Mouse (Mus musculus) spleen, adult 18-20 months (tissue): Measurements from ENCODE around the gene Gipc3.
A peak's percentile ranks its signal among the peaks of the same experiment; 100 is the strongest.

Experiments used
- DNase-seq, 2 experiments: peaks; one replicate each; pipeline ENCODE4 v3.0.0; 2022; ENCODE audit warnings: mixed read lengths in 2 of 2

Gipc3 gene

DNA sequence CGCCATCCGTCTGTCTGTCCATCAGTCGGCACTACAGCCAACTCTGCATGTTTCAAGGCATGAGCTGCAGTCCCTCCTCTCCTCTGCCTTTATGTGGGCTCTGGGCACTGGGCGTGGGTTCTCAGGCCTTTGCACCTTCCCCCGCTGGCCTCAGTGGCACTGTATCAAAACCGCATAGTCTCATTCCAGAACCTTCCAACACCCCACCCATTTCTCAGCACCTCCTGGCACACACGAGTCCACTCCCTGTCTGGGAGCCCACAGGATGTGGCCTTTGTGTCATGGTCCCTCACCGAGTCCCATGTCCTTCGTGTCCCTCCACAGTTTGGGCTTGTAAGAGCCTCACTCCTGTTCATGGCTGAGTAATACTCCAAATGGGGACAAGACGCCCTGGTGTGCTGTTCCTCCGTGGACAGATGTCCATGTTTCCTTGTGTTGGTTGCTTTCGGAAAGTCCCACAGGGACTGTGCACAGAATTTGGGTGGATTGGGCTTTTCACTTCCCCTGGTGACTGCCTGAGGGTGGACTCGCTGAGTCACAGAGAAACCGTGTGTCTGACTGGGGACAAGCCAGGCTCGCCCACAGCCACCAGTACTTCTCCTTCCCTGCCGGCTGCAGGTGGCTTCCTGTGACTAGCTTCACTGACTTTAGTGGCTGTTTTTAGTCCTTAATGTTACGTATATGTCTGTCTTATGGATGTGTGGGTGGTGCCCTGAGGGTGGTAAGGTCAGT, 44.5 kb downstream of the Gipc3 start:
- DNase-seq: peak; percentile 58 to 70

DNA sequence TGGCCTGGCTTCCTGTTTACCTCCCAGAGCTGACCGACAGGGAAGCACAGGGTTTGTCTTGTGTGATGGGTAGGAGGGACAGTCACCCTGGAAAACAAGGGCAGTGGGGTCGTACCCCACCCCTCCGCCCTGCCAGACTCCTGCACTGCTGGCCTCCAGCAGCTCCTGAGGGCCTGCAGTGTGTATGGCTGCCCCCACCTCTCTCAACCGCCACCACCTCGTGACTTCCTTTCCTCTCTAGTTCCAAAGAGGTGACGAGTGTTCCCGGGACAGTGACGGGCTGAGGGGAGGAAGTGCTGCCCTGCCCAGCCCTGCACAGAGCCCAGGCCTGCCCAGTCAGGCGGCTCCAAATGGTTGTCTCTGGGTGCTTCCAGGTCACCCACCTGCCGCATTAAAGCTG, 45.2 kb downstream of the Gipc3 start:
- DNase-seq: peak; percentile 60 to 66

DNA sequence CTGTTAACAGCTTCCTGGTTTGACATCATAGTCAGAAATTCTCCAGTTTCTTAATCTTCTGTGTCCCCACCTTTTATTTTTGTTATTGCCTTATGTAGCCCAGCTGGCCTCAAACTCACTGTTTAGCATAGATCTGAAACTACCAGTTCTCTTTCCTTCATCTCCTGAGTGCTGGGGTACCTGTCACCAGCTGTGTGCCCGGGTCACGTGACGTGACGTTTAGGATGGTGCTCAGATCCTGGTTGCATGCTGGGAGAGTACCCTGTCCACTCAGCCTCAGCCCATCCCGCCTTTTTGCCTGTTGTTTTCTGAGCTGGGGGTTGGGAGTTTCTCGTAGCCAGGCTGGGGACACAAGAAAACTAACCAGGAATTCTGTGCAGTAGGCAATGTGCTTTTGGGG, 45.8 kb downstream of the Gipc3 start:
- no peak for DNase-seq

DNA sequence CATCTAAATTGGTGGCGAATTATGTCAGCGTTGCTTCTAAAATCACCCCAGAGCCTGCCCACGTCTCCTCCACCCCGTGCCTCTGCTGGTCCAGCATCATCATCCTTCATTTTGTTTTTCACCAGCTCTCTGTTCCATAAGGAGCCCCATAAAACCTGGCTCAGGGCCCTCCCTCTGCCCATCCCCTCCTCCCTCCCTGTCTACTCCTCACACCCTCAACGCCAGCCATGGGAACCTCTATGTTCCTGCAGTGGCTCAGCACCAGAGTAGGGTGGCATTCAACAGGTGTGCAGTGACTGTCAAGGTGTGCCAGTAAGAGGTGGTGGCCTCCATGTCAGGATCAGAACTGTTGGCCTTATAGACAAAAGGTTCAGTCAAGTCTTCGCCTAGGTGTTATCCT, 47.9 kb downstream of the Gipc3 start:
- DNase-seq: no peak

DNA sequence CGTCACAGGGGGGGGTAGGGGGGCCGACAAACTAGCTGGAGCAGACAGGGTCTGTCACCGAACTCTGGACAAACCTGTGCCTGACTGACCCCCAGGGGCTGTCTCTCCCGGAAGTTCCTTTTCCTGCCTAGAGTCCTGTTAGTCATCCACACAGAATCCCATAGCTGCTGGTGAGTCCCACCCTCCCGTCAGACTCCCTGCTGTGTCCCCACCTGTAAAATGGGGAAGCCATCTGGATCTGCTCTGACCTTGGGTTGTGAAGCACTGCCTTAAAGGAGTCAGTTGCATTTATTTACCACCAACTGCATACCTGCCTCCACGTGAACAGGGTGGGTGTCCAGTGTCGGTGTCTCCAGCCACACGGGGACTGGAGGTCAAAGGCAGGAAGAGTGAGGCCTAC, 48.6 kb downstream of the Gipc3 start:
- DNase-seq: no peak

DNA sequence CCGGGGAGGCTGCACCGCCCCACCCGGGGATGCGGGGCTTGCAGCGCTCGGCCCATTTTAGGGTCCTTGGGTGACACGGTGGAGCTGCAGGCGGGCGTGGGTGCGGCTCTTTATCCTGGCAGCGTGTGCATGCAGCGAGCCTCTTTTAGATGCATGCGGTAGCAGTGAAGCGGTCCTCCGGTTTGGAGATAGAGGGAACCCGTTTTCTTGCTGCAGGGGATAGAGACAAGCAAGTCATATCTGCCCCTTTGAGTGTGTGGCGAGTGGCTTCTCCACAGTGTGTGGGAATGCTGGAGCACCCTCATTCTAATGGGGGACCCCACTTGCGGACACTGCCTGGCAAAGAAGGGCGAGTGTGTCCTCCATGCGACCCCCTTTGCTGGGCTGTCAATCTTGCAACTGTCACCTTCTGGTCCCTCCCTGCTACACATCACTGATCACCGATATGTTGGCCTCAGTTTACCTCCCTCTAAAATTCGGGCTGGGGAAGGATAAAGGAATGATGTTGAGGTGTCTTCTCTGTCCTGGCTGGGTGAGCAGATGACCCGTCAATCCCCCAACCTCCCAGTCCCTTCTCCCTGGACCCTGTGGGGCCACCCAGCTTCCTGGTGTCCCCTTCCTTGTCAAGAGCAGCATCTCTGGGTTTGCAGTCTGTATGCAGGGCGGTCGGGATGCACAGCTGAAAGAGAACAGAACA, 49.6 kb downstream of the Gipc3 start:
- DNase-seq: no peak

DNA sequence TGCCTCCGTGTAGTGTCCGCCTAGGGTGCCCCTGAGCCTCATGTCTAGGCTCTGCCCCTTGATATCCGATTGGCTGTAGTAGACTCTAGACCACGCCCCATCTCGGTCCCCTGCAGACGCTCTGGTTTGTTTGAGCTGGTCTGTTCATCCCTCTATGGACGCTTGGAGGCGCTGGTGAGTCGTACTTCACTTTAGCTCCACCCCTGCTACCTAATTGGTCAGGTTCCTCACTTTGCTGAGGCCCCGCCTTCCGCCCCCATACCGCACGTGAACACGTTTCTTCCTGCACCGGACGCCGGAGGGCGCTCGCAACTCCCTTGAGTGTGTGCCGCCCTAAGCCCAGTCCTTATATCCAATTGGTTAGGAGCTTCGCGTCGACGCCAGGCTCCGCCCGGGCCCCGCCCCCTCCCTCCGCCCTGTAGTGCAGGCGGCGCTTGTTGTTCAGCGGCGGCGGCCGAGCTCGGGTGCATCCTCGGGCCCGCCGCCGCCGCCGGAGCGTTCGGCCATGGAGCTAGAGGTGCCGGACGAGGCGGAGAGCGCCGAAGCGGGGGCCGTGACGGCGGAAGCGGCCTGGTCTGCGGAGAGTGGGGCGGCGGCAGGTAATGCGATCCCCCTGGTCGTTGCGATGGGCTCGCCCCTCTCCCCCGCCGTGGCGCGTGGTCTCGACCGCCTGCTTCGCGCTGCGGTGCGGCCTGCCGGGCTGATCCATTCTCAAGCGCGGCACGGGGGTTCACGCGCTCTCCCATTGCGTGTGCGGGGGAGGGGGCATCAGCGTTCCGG, 50.3 kb downstream of the Gipc3 start, which contains the start of gene Pip5k1c:
Pip5k1c (plus strand) TSS at position 410 of the 780 bp plus-strand sequence.
- peak; percentile 99 to 100 for DNase-seq

DNA sequence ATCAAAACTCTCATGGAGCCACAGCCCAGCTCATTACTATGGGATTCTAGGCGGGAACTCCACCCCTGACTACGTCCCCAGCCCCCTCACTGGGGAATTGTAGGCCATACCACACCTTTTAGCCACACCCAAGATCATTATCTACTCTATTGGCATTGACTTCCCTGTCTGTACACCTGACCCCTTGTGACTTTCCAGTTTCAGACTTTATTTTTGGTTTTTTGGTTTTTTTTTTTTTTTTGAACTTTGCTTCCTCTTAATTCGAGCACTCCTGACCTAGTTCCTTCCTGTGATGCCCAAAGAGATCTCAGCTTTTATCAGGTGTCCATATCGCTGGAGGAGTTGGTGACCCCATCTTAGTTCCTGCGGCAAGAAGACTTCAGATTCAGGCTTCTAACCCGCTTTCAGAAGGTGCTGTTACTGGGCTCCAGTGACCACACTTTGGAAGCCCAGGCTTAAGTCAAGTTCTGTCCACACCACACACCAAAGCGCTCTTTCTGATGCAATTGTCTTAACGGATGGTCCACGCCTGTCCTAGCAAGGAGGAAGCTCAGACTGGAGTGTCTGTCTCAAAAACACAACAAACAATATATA, 51.5 kb downstream of the Gipc3 start, which contains the start of gene Tjp3:
Tjp3 (minus strand) TSS at position 71 of the 594 bp plus-strand sequence.
- no peak for DNase-seq

DNA sequence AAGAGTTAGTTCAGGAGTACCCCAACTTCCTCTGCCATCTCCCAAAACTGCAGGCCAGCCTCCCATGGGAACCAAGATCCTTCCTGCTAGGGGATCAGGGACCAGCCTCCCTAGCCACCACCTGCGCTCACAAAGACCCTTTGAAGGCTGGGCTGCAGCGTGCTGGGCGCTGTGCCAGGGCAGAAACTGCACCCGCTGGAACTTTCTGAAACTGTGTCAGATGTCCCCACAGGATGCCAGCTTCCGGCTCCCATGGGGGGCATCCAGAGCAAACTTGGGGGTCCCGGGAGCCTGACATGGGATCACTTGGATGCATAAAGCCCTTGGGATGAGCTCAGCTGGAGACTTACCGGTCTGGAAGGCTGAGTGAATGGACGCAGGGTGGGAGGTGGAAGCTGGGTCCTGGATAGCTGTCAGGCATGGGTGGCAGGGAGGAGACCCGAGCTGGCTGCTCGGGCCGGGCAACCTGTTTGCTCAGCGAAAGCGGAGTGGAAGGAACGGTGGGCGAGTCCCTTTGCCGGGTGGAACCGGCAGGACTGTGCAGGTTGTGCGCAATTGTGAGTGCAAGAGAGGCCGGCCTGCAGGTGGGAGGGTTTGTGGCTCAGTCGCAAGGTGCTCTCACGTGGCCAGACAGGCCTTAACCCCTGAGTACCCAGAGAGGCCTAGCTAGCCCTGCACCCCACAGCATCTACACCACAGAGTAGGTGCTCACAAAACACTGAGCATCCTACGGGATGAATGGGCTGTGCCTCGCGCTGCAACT, 52.2 kb downstream of the Gipc3 start:
- DNase-seq: no peak

DNA sequence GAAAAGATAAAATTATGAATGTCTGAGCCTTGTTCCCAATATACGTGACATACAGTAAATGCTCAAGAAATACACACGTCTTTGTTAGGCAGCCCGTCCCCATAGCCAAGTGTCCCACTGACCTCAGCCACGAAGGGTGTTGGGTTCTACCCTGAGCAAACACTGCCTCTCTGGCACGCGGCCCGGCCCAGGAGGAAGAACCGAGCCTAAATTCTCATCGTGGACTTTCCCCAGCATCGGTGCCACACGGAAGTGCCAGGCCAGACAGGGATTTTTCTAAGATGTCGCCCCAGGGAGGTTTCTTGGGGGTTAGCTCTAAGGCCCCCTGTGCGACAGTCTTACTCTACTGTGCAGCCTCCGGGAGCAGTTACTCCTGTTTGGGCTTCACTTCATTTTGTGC, 53.3 kb downstream of the Gipc3 start:
- no peak for DNase-seq

DNA sequence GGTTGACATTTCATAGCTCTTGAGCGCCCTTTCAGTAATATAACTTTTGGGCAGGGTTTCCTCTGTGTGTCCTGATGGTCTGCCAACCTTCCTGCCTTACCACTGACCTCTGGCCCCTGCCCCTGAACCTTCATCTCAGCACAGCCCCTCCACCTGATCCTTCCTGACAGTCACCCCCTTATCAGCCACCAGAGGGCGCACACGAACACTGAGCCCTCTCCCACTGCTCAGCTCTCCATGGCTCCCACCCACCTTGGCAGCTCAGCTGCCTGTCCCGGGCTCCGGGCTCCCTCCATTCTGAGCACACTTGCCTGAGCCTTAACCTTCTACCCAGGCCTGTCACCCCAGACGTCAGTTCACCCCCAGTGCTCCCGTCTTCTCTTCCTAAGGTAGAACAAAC, 53.8 kb downstream of the Gipc3 start:
- DNase-seq: peak; percentile 41 to 68

DNA sequence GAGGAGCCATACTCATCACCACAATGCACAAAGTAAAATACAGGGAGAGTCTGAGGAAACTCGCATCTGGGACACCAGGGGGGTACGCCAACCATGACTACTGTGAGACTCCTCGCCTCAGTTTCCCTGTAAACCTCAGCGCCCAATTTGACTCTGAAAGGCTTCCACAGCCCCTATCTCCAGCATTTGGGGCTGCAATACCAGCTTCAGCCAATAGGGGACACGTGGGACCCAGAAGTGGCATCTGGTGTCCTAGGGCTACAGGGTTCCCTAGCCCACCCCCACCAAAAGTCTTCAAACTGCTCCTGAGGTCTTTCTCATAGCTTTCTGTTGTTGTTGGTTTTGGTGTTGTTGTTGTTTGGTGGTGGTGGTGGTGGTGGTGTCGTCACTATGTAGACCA, 54.5 kb downstream of the Gipc3 start:
- peak in 1 of 2 experiments; percentile 58 for DNase-seq

DNA sequence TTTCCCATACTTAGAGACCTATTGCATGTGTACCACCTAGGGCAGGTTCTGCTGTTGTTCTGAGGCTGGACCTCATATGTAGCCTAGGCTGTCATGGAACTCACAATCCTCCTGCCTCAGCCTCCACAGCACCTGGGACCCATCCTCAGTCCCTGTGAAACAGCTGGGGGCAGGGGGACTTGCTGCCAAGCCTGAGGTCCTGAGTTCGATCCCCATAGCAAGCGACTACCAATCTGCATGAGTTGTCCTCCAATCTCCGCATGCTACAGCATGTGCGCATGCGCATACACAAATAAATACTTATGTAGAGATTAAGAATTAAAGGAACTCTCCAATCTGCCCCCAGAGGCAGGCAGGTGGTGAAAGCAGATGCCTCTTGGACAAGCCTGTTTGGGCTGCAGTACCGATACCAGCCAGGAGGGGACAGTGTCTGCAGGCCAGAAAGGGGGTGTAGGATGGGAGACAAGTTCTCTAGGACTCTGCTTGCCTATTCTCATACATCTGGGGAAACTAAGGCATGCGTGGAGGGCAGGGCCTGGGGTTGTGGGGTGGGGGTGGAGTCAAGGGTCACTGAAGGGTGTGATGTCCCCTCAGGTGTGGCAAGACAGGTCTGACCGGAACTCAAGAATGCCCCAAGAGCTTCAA, 55.4 kb downstream of the Gipc3 start:
- DNase-seq: peak; percentile 55 to 72

DNA sequence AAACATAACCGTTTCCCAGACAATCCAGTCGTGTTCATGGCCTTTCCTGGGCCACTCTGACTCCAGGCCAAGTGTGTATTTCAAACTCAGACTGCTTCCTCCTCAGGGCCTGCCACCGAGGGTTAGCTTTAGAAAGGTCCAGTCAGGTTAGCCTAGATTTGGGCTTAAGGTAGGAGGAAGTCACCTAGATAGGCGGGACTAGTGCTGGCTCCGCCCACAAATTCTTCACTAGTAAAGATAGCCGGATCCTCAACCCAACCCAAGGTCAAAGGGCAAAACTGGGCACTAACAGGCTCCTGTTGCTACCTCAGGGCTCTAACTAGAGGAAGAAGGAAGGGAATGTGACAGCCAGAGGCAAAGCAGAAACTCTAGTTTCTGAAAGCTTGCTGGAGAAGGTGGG, 56.5 kb downstream of the Gipc3 start:
- DNase-seq: no peak

DNA sequence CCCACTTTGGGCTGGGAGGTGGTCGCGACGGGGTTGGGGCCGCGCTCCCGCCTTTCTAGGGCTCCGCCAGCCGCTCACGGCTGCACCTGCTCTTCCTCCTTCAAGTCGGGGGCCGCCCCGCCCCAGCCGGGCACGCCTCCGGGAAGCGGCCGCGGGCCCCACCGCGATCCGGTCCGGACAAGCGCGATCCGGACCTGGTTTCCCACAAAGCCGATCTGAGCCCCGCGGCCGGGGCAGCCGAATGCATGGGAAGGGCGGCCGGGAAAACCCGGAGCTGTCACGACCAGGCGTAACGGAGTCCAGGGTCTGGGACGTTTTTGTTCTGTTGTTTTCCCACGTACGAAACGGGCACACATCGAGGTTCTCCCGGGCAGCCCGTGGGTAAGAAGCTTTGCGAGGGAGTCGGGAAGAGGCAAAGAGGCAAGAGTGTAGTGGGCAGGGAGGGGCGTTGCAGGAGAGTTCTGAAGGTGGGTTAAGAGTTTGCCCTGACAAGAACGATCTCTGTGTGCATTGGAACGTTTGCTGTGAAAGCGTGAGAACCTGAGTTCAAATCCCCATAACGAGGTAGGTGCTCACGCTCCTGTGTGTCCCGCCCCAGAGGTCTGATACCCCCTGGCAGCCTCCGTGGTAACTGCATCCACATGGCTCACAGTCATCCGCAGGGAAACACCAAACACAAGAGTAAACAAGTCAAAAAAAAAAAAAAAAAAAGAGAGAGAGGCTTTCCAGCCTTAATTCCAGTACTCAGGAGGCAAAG, 57.2 kb downstream of the Gipc3 start:
- peak; percentile 89 to 97 for DNase-seq
